Mouse (Mus musculus): ENCODE results near the gene Cherp. TPM values are rescaled to one million over a fixed set of nuclear protein-coding genes. Genes with fewer than 3 reads are reported as not detected.

Gene Cherp
- polyA plus RNA-seq, 1 experiment from 2014 or later: 61.2 TPM

- peaks cover 9% of the 10 kb centered on the region for H3K4me1 ChIP-seq (replicated peaks)
- H3K36me3 ChIP-seq: peaks cover 85% of the 10 kb centered on the region
- H3K9me3 ChIP-seq: no peaks in the 10 kb centered on the region
- H3K4me3 ChIP-seq (replicated peaks): no peak overlapping the region
- H3K27ac ChIP-seq: no peak overlapping the region
- 93% methylated on average over 8 of the region's 8 CpGs for WGBS
- no peak overlapping the region for H3K9ac ChIP-seq (replicated peaks)
- ATAC-seq (ENCODE audit: insufficient number of reproducible peaks, insufficient read depth, low FRiP score, low TSS enrichment, low read depth): no peak
- no peak overlapping the region for H3K4me2 ChIP-seq
- no peaks in the 10 kb centered on the region for H3K27me3 ChIP-seq
Observed at GRCm38 (mm10) chr8:72469984-72470383, 5.0 kb downstream of the Cherp start.

GRCm38 (mm10) chr8:72469243-72469642, 5.8 kb downstream of the Cherp start:
- Histone ChIP-seq H3K27me3 (no peaks in the 10 kb centered on the region), H3K4me2 (no peak overlapping the region), H3K36me3 (peaks cover 93% of the 10 kb centered on the region), H3K27ac (no peak overlapping the region), H3K9me3 (no peaks in the 10 kb centered on the region), H3K4me1 (replicated peaks) (peaks cover 7% of the 10 kb centered on the region), H3K9ac (replicated peaks) (no peak overlapping the region), H3K4me3 (replicated peaks) (no peak overlapping the region)
- ATAC-seq (ENCODE audit: insufficient number of reproducible peaks, insufficient read depth, low FRiP score, low TSS enrichment, low read depth): no peak
- 90% methylated on average over 2 of the region's 2 CpGs for WGBS

DNA sequence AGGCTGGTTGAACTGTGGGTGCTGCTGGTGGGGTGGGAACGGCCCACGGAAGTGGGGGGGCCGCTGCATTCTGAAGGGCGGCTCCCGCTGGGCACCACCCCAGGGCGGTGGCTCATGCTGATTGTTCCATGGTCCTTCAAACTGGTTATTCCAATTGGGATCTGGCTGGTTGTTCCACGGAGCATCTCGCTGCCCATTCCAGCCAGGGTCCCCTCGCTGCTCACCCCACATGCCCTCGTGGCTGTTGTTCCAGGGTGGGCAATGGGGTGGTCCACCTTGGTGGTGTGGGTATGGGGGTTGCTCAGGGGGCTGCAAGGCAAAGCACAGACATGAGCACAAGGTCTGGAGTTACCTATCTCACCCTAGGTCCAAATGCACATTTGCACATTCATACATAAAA, 10.8 kb downstream of the Cherp start:
- Histone ChIP-seq H3K9ac (replicated peaks) (no peak overlapping the region), H3K9me3 (no peaks in the 10 kb centered on the region), H3K27ac (no peak overlapping the region), H3K4me3 (replicated peaks) (no peak overlapping the region), H3K36me3 (peaks cover 100% of the 10 kb centered on the region), H3K27me3 (no peaks in the 10 kb centered on the region), H3K4me2 (no peak overlapping the region), H3K4me1 (replicated peaks) (no peaks in the 10 kb centered on the region)
- ATAC-seq (ENCODE audit: insufficient number of reproducible peaks, insufficient read depth, low FRiP score, low TSS enrichment, low read depth): no peak
- 97% methylated on average over 10 of the region's 10 CpGs for WGBS

- Histone ChIP-seq H3K27me3 (no peaks in the 10 kb centered on the region), H3K9ac (replicated peaks) (no peak overlapping the region), H3K4me3 (replicated peaks) (no peak overlapping the region), H3K4me2 (no peak overlapping the region), H3K9me3 (no peaks in the 10 kb centered on the region), H3K27ac (no peak overlapping the region), H3K36me3 (peaks cover 84% of the 10 kb centered on the region), H3K4me1 (replicated peaks) (no peaks in the 10 kb centered on the region)
- 95% methylated on average over 4 of the region's 4 CpGs for WGBS
- no peak for ATAC-seq (ENCODE audit: insufficient number of reproducible peaks, insufficient read depth, low FRiP score, low TSS enrichment, low read depth)
Observed at GRCm38 (mm10) chr8:72459881-72460533, 15.0 kb downstream of the Cherp start.

GRCm38 (mm10) chr8:72458457-72458856, 16.6 kb downstream of the Cherp start:
- Histone ChIP-seq H3K27ac (no peak overlapping the region), H3K9me3 (peaks cover 6% of the 10 kb centered on the region; the same call in 1 of the 2 replicates), H3K4me3 (replicated peaks) (no peak overlapping the region), H3K27me3 (no peaks in the 10 kb centered on the region), H3K9ac (replicated peaks) (no peak overlapping the region), H3K4me1 (replicated peaks) (no peaks in the 10 kb centered on the region), H3K36me3 (peaks cover 82% of the 10 kb centered on the region), H3K4me2 (no peak overlapping the region)
- WGBS: 86% methylated on average over 6 of the region's 6 CpGs
- ATAC-seq (ENCODE audit: insufficient number of reproducible peaks, insufficient read depth, low FRiP score, low TSS enrichment, low read depth): no peak

DNA sequence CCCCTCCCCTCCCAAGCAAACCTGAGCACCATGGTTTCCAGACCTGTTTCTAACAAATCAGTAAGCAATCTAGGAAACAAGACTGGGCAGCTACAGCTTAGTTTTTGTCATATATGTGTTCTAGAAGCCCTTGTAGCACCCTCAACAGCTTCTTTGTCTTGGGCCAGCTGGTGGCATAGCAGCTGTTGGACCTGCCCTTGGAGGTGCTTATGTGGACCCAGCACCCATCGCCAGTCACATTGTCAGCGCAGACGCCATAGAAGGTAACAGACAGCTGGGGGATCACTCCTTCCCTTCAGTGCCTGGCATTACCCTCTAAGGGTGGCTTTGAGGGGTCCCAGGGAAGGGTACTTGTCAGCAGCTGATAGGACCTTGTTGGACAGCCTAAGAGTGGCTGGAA, 17.2 kb downstream of the Cherp start:
- Histone ChIP-seq H3K27ac (no peak overlapping the region), H3K9me3 (peaks cover 8% of the 10 kb centered on the region; the same call in 1 of the 2 replicates), H3K36me3 (peaks cover 82% of the 10 kb centered on the region), H3K4me2 (no peak overlapping the region), H3K4me1 (replicated peaks) (no peaks in the 10 kb centered on the region), H3K27me3 (no peaks in the 10 kb centered on the region), H3K9ac (replicated peaks) (no peak overlapping the region), H3K4me3 (replicated peaks) (no peak overlapping the region)
- WGBS: 94% methylated on average over 3 of the region's 3 CpGs
- no peak for ATAC-seq (ENCODE audit: insufficient number of reproducible peaks, insufficient read depth, low FRiP score, low TSS enrichment, low read depth)

- Histone ChIP-seq H3K36me3 (peaks cover 79% of the 10 kb centered on the region), H3K9me3 (peaks cover 8% of the 10 kb centered on the region; the same call in 1 of the 2 replicates), H3K9ac (replicated peaks) (no peak overlapping the region), H3K27ac (no peak overlapping the region), H3K4me2 (no peak overlapping the region), H3K27me3 (no peaks in the 10 kb centered on the region), H3K4me1 (replicated peaks) (no peaks in the 10 kb centered on the region), H3K4me3 (replicated peaks) (no peak overlapping the region)
- 91% methylated on average over 4 of the region's 4 CpGs for WGBS
- 0 out of 2 replicates have a peak, but pooled peaks have one; percentile 28 for ATAC-seq (ENCODE audit: insufficient number of reproducible peaks, insufficient read depth, low FRiP score, low TSS enrichment, low read depth)
Observed at GRCm38 (mm10) chr8:72455317-72455716, 19.7 kb downstream of the Cherp start.

DNA sequence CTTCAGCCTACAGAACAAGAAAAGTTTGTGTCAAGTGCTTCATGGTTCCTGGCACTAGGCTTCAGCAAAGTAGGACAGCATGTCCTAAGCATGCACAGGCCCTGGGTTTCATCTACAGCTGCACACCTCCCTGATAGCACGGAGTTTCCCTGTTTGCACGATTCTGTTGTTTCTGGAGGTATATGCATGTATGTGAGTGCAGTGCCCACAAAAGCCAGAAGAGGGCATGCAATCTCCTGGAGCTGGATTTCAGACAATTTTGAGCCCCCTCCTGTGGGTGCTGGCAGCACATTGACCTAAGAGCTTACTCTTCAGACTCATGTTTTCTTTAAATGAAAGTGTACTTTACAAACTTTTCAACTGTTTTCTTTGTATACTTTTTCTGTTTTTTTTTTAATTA, 21.1 kb downstream of the Cherp start:
- Histone ChIP-seq H3K4me1 (replicated peaks) (no peaks in the 10 kb centered on the region), H3K9ac (replicated peaks) (no peak overlapping the region), H3K4me2 (no peak overlapping the region), H3K9me3 (peaks cover 8% of the 10 kb centered on the region; the same call in 1 of the 2 replicates), H3K4me3 (replicated peaks) (no peak overlapping the region), H3K27me3 (no peaks in the 10 kb centered on the region), H3K36me3 (peaks cover 79% of the 10 kb centered on the region), H3K27ac (no peak overlapping the region)
- 97% methylated on average over 2 of the region's 2 CpGs for WGBS
- ATAC-seq (ENCODE audit: insufficient number of reproducible peaks, insufficient read depth, low FRiP score, low TSS enrichment, low read depth): no peak

- ATAC-seq (ENCODE audit: insufficient number of reproducible peaks, insufficient read depth, low FRiP score, low TSS enrichment, low read depth): no peak
- H3K9ac ChIP-seq (replicated peaks): no peak overlapping the region
- H3K4me3 ChIP-seq (replicated peaks): no peak overlapping the region
- H3K27me3 ChIP-seq: no peaks in the 10 kb centered on the region
- H3K4me2 ChIP-seq: no peak overlapping the region
- H3K9me3 ChIP-seq: peaks cover 8% of the 10 kb centered on the region; the same call in 1 of the 2 replicates
- H3K36me3 ChIP-seq: peaks cover 79% of the 10 kb centered on the region
- WGBS: 85% methylated on average over 8 of the region's 8 CpGs
- no peaks in the 10 kb centered on the region for H3K4me1 ChIP-seq (replicated peaks)
- H3K27ac ChIP-seq: no peak overlapping the region
Observed at GRCm38 (mm10) chr8:72451516-72451915, 23.5 kb downstream of the Cherp start.

DNA sequence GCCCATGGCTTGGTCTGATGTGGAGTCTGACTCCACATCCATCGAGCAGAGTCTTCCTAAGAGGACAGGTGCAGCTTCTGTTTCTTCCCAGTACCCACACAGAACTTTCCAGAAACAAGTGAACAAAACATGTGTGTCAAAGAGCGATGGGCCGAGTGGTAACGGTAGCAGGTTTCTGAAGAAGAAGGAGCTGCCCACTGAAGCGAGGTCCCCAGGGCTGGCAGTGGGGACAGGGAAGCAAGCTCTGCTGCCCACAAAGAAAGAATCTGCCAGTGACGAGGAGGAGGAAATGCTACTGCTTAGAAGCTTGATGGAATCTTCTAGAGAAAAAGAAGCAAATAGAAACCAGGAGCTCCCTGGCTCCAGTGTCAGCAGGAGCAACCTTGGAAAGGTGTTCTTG, 30.0 kb downstream of the Cherp start:
- Histone ChIP-seq H3K36me3 (peaks cover 26% of the 10 kb centered on the region), H3K4me3 (replicated peaks) (no peak overlapping the region), H3K4me2 (no peak overlapping the region), H3K27me3 (no peaks in the 10 kb centered on the region), H3K9me3 (no peaks in the 10 kb centered on the region), H3K9ac (replicated peaks) (no peak overlapping the region), H3K4me1 (replicated peaks) (peaks cover 5% of the 10 kb centered on the region), H3K27ac (no peak overlapping the region)
- no peak for ATAC-seq (ENCODE audit: insufficient number of reproducible peaks, insufficient read depth, low FRiP score, low TSS enrichment, low read depth)
- 92% methylated on average over 6 of the region's 6 CpGs for WGBS

DNA sequence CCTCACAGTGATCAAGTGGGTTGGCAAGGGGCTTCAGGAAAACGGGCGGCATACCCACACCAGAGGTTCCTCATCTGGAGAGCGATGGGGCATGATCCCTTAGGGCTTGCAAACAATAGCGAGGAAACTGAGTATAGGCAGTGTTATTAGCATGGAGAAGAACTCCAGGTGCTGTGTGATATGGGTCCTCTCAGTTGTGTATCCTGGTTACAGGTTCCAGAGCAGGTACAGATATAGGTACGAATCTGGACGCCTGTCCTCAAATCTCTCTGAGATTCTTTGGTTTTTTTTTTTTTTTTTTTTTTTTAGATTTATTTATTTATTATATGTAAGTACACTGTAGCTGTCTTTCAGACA, 31.1 kb downstream of the Cherp start:
- Histone ChIP-seq H3K27ac (peak overlapping the region; percentile 41; the same call in 1 of the 2 replicates), H3K9ac (replicated peaks) (peak overlapping the region; percentile 68), H3K4me3 (replicated peaks) (peak overlapping the region; percentile 46), H3K36me3 (peaks cover 15% of the 10 kb centered on the region), H3K4me2 (peak overlapping the region; percentile 65), H3K9me3 (no peaks in the 10 kb centered on the region), H3K4me1 (replicated peaks) (peaks cover 5% of the 10 kb centered on the region), H3K27me3 (no peaks in the 10 kb centered on the region)
- WGBS: 37% methylated on average over 6 of the region's 6 CpGs
- ATAC-seq (ENCODE audit: insufficient number of reproducible peaks, insufficient read depth, low FRiP score, low TSS enrichment, low read depth): no peak; the same call in 1 of the 2 replicates

All from limb, embryonic 12.5 days (tissue).